Mouse (Mus musculus) urinary bladder, postnatal 10 days (tissue): ENCODE measurements around the gene Nub1.

ENCODE experiments used
- DNase-seq: peaks from one replicate; pipeline ENCODE4 v3.0.0; 2022; ENCODE audit warnings: low spot score

The Nub1 gene

GRCm38 (mm10) chr5:24741172-24741885 is 56.0 kb downstream of the Nub1 start:
- no peak for DNase-seq

GRCm38 (mm10) chr5:24743956-24744355 is 58.6 kb downstream of the Nub1 start:
- DNase-seq: no peak

GRCm38 (mm10) chr5:24747533-24747932 is 62.2 kb downstream of the Nub1 start:
- DNase-seq: peak; percentile 5

- DNase-seq: no peak
These were observed 64.4 kb downstream of the Nub1 start for GRCm38 (mm10) chr5:24749731-24750130.

GRCm38 (mm10) chr5:24750321-24751304 is 65.3 kb downstream of the Nub1 start:
- DNase-seq: peak; percentile 54

GRCm38 (mm10) chr5:24751305-24752174 is 66.2 kb downstream of the Nub1 start:
- DNase-seq: no peak

GRCm38 (mm10) chr5:24752175-24752498 is 66.8 kb downstream of the Nub1 start:
- DNase-seq: no peak

- DNase-seq: no peak
These were observed 71.6 kb downstream of the Nub1 start for GRCm38 (mm10) chr5:24756931-24757330.

- no peak for DNase-seq
These were observed 72.5 kb downstream of the Nub1 start, which contains the start of gene Crygn for GRCm38 (mm10) chr5:24757816-24758215. Gene Crygn (minus strand): TSS chr5:24758008.
